Mouse (Mus musculus) hindbrain, embryonic 11.5 days (tissue): ENCODE results near the gene Lmtk2. TPM values are rescaled to one million over a fixed set of nuclear protein-coding genes. Genes with fewer than 3 reads are reported as not detected.

Source experiments
- ATAC-seq: fragments of 200-750 bp; cut with Nextera tagmentation; 2 replicates; pipeline ENCODE4 v1.8.0; 2017; ENCODE audit warnings: mild to moderate bottlenecking, moderate TSS enrichment, moderate library complexity; ENCODE audit not compliant: low FRiP score
- DNase-seq: peaks from one replicate; pipeline ENCODE4 v3.0.0-alpha.2; 2015; ENCODE audit warnings: low spot score
- H3K27ac ChIP-seq: fragments of 300-500 bp; sonication (generic); 2 replicates; pipeline ENCODE4 v1.5.1; 2014; ENCODE audit warnings: mild to moderate bottlenecking, low read depth, low read length
- H3K27me3 ChIP-seq: fragments of 300-500 bp; sonication (generic); 2 replicates; pipeline ENCODE4 v1.6.1; 2014; ENCODE audit warnings: mild to moderate bottlenecking, low read length, moderate library complexity, mixed read lengths; ENCODE audit not compliant: control insufficient read depth, insufficient read depth
- H3K36me3 ChIP-seq: fragments of 300-500 bp; sonication (generic); 2 replicates; pipeline ENCODE4 v1.6.1; 2014; ENCODE audit warnings: mild to moderate bottlenecking, low read length, moderate library complexity, mixed read lengths; ENCODE audit not compliant: control insufficient read depth, insufficient read depth
- H3K4me1 ChIP-seq: fragments of 300-500 bp; sonication (generic); replicated peaks from 2 replicates; pipeline ENCODE4 v1.6.1; 2014; ENCODE audit warnings: low read length, mixed read lengths; ENCODE audit not compliant: control insufficient read depth, insufficient read depth
- H3K4me2 ChIP-seq: fragments of 300-500 bp; sonication (generic); replicated peaks from 2 replicates; pipeline ENCODE4 v1.6.1; 2014; ENCODE audit warnings: mild to moderate bottlenecking, low read depth, low read length
- H3K4me3 ChIP-seq: fragments of 300-500 bp; sonication (generic); 2 replicates; pipeline ENCODE4 v1.5.1; 2014; ENCODE audit warnings: low read depth, low read length
- H3K9ac ChIP-seq: fragments of 300-500 bp; sonication (generic); 2 replicates; pipeline ENCODE4 v1.6.1; 2014; ENCODE audit warnings: low read depth, low read length
- H3K9me3 ChIP-seq: fragments of 300-500 bp; sonication (generic); 2 replicates; pipeline ENCODE4 v1.6.1; 2016; ENCODE audit warnings: low read length; ENCODE audit not compliant: control insufficient read depth
- WGBS: fragments of 180-500 bp; shearing (Covaris S2); extraction: QIAGEN DNeasy Blood & Tissue Kit; methylation state at CpG from one replicate; pipeline ENCODE4 v1.1.7; 2014; 5-methylcytosine and 5-hydroxymethylcytosine counted together
- polyA plus RNA-seq: library from polyadenylated mRNA; unstranded; fragments of >200 nt; fragmentation: Nextera tagmentation; extraction: Ambion mirVana; gene quantifications from 2 replicates; pipeline ENCODE4 v1.2.1, GENCODE M21; 2014

The Lmtk2 gene
- polyA plus RNA-seq, 1 experiment from 2014 or later: 5.6 TPM

DNA sequence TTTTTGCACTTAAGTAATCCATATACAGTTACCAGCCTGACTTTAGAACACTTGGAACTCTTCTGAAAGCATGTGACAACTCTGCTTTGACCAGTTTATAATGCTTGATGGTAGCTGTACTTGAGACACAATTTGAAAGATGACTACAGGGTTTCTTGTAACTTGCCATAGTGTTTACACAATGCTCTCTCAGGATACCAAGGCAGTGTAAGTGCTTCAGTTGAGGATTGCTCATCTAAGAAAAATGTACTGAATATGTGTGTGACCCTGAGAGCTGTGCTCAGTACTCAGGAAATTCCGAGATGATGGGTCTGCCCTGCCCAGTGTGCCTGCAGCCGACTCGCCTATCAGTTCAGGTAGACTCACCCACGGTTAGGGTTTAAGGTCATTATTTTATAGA, 51.0 kb downstream of the Lmtk2 start:
- Histone ChIP-seq H3K4me1 (no peaks in the 10 kb centered on the region), H3K9me3 (no peaks in the 10 kb centered on the region), H3K36me3 (peaks cover 3% of the 10 kb centered on the region), H3K4me2 (no peak overlapping the region), H3K27me3 (no peaks in the 10 kb centered on the region), H3K9ac (no peak overlapping the region), H3K4me3 (no peak overlapping the region), H3K27ac (no peak overlapping the region)
- DNase-seq (no peak), ATAC-seq (no peak)
- 94% methylated on average over 4 of the region's 4 CpGs for WGBS

DNA sequence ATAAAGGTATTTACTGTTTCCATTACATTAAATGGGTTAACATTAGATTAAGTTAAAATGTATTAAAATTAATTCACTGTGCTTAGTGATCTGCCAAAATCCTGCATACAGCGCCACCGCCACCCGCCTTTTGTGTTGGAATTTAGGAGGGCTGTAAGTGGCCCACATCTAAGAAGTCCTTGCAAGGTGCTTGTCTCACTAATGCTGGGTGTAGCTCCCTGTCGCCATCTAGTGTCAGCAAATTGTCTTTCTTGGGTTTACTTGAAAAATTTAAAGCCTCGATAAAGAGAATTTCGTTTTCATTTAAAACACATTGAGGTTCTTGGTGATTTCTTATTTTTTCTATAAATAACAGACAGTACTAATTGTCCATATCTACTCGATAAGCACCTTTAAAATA, 54.3 kb downstream of the Lmtk2 start:
- ATAC-seq (no peak), DNase-seq (peak; percentile 79)
- Histone ChIP-seq H3K4me1 (no peaks in the 10 kb centered on the region), H3K9ac (no peak overlapping the region), H3K4me3 (no peak overlapping the region), H3K27me3 (no peaks in the 10 kb centered on the region), H3K9me3 (no peaks in the 10 kb centered on the region), H3K27ac (no peak overlapping the region), H3K36me3 (no peaks in the 10 kb centered on the region), H3K4me2 (no peak overlapping the region)
- WGBS: 36% methylated on average over 7 of the region's 7 CpGs

DNA sequence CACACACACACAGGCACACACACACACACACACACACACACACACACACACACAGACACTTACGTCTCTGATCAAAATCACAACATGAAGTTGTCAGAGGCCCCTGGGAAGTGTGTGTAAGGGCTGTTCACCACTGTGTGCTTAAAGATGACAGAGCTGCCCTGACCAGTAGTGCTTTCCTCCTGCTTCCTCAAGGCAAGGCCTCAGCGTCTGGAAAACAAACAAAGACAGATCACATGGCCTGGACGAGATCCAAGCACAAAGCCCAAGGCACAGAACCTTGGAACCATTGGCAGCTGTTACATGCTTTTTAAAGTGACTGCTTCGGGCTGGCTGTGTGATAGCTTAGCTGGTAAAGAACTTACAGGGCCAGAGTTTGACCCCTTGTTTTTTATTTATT, 58.4 kb downstream of the Lmtk2 start:
- Histone ChIP-seq H3K4me1 (no peaks in the 10 kb centered on the region), H3K9me3 (no peaks in the 10 kb centered on the region), H3K27me3 (no peaks in the 10 kb centered on the region), H3K9ac (no peak overlapping the region), H3K27ac (no peak overlapping the region), H3K4me2 (no peak overlapping the region), H3K36me3 (no peaks in the 10 kb centered on the region), H3K4me3 (no peak overlapping the region)
- 52% methylated on average over 4 of the region's 4 CpGs for WGBS
- no peak for DNase-seq
- ATAC-seq: no peak

DNA sequence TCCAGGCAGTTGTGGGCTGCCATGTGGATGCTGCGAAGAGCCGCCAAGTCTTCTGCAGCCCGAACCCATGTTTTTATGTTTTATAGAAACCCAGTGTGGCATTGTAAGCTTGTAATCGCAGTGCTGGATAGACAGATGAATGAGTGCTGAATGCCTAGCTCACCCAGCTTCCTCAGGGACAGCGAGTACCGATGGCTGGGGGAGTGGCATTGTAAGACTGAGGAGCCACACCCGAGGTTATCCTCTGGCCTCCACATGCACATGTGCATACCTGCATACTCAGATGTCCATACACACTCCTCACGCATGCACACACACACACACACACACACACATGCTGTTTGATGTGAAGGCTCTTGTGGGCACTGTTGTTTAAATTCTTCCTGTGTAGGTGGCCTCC, 58.9 kb downstream of the Lmtk2 start:
- H3K27me3 ChIP-seq: no peaks in the 10 kb centered on the region
- no peak overlapping the region for H3K4me3 ChIP-seq
- H3K9ac ChIP-seq: no peak overlapping the region
- DNase-seq (no peak), ATAC-seq (no peak)
- no peaks in the 10 kb centered on the region for H3K4me1 ChIP-seq
- no peaks in the 10 kb centered on the region for H3K36me3 ChIP-seq
- H3K4me2 ChIP-seq: no peak overlapping the region
- no peak overlapping the region for H3K27ac ChIP-seq
- no peaks in the 10 kb centered on the region for H3K9me3 ChIP-seq
- 95% methylated on average over 8 of the region's 8 CpGs for WGBS

DNA sequence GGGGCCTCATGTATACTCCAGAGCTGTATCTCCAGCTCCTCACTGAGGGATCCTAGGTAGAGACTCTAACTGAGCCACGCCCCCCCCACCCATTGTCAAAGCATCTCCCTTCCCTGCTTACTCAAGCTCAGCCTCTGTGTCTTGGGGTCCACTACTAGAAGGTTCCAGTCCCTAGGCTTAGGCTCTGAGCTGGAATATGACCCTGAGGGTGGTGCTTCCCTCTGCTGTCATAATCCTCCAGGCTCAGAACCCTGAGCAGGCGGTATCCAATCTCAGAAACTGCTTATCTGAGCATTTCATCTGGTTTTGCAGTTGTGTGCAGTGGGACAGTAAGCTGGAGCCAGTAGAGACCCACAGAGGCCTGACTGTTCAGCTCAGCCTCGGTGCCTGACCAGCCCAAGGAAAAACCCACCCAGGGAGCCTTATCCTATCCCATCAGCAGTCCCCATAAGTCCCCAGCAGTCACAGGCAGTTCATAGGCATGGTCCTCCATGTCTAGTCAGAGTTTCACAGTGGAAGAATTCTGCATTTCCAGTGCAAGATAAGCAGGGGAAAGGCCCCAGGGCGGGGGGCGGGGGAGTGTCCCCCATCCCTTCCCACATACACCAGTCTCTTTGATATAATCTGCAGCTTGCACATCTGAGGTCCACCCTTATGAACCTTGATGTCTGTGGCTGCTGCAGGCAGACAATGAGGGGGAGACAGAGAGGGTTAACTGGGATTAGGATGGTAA, 62.0 kb downstream of the Lmtk2 start:
- Histone ChIP-seq H3K27me3 (no peaks in the 10 kb centered on the region), H3K9me3 (no peaks in the 10 kb centered on the region), H3K4me1 (no peaks in the 10 kb centered on the region), H3K9ac (no peak overlapping the region), H3K36me3 (peaks cover 8% of the 10 kb centered on the region), H3K4me3 (no peak overlapping the region), H3K4me2 (no peak overlapping the region), H3K27ac (no peak overlapping the region)
- WGBS: 86% methylated on average over 5 of the region's 5 CpGs
- no peak for DNase-seq
- no peak for ATAC-seq

DNA sequence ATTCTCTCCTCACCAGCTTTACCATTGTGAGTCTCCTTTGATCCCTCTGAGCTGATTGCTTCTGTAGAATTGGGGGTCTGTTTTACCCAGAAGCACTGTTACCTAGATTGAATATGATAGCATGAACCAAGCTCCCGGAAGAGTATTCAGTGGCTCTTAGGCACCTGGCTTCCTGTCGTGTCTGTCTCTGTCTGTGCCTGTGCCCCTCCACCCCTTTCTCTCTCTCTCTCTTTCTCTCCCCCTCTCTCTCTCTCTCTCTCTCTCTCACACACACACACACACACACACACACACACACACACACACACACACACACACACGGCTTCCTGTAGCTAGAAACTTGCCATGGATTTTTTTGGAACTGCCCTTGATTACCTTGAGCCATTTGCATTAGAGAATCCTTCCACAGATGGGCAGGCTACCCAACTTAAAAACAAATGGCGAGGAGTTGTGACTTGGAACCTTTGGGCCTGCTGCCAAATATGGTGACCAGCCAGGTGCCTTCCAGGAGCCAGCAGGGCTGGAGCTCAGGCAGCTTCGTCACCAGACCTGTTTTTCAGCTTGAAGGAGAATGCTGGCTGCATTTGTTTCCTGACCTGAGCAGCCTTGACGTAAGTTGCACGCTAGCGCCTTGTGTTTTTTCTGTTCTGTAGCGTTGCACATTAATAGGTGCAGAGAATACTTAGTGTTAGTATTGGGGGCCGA, 62.7 kb downstream of the Lmtk2 start:
- H3K27ac ChIP-seq: no peak overlapping the region
- no peak for DNase-seq

DNA sequence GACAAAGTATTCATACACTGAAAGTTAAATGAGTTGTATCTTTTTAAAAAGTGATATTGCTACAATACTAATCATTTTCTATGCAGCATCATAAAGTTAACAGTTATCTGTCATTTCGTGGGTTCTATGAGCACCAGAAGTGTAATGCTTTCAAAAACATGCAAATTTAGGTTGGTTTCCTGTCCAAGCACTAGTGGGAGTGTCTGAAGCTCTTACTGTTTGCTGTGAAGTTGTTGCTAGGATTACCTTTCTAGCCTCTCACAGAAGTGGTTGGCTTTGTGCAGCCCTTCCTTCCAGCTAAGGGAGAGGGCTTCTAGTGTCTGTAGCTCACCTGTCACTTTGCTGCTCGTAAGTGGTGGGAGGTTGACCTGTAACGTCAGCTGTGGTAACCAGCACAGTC, 65.5 kb downstream of the Lmtk2 start:
- no peak overlapping the region for H3K4me3 ChIP-seq
- no peaks in the 10 kb centered on the region for H3K27me3 ChIP-seq
- no peaks in the 10 kb centered on the region for H3K9me3 ChIP-seq
- no peak overlapping the region for H3K9ac ChIP-seq
- 93% methylated on average over 3 of the region's 3 CpGs for WGBS
- ATAC-seq: no peak
- no peak overlapping the region for H3K27ac ChIP-seq
- no peak for DNase-seq
- H3K4me1 ChIP-seq: no peaks in the 10 kb centered on the region
- no peak overlapping the region for H3K4me2 ChIP-seq
- H3K36me3 ChIP-seq: peaks cover 8% of the 10 kb centered on the region

More for the DNA sequence above, 62.7 kb downstream of the Lmtk2 start:
- WGBS: 89% methylated on average over 10 of the region's 10 CpGs
- Histone ChIP-seq H3K27me3 (no peaks in the 10 kb centered on the region), H3K9me3 (no peaks in the 10 kb centered on the region), H3K4me2 (no peak overlapping the region), H3K36me3 (peaks cover 8% of the 10 kb centered on the region), H3K4me1 (no peaks in the 10 kb centered on the region), H3K4me3 (no peak overlapping the region), H3K9ac (no peak overlapping the region)
- ATAC-seq: no peak

DNA sequence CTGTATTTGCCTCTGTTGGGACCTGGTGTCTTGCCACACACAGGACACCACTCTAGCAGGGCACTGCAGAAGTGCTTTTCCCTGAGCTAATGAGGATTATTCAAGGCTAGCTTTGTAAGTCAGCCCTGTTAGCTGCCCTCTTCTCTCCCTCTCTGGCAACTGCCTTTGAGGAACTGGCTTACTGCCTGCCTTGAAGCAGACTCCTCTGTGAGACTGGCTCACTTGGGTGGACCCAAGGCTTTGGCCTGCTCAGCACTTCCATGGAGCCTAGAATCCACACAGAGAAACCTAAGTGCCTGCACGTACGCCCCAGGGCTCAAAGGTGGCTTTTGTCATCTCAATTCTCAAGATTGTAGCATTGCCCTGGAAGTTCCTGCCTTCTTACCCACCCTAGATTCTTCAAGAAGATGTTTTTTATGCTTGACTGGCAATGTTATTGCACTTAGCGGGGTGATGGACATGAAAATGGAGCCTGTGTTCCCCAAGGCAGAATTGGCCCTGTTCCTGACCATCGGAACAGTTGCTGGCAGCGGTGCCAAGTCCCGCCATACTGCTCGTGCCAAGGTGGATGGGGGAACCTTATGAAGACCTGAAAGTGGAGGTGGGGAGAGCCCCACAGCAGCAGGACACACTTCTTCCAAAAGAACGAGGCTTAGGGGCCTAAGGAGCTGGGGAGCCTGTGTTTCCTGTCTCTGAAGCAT, 69.2 kb downstream of the Lmtk2 start:
- Histone ChIP-seq H3K27me3 (no peaks in the 10 kb centered on the region), H3K27ac (no peak overlapping the region), H3K4me2 (no peak overlapping the region), H3K36me3 (peaks cover 12% of the 10 kb centered on the region), H3K4me1 (no peaks in the 10 kb centered on the region), H3K4me3 (no peak overlapping the region), H3K9ac (no peak overlapping the region), H3K9me3 (no peaks in the 10 kb centered on the region)
- 95% methylated on average over 8 of the region's 8 CpGs for WGBS
- ATAC-seq (no peak), DNase-seq (no peak)
